Mouse (Mus musculus): ENCODE data around the gene Lhfpl2. TPM values are rescaled to one million over a fixed set of nuclear protein-coding genes. Genes with fewer than 3 reads are reported as not detected.

The Lhfpl2 gene
- polyA plus RNA-seq, 1 experiment from 2014 or later = 64.5 TPM

- H3K4me3 ChIP-seq (ENCODE audit: low read depth, low read length) = no peak overlapping the region
- no peak overlapping the region for H3K9ac ChIP-seq
- ATAC-seq (ENCODE audit: insufficient read depth) = no peak
- 79% methylated on average over 8 of the region's 8 CpGs for WGBS
- H3K27me3 ChIP-seq (ENCODE audit: insufficient read depth, low read length) = no peaks in the 10 kb centered on the region
- no peak overlapping the region for H3K27ac ChIP-seq (ENCODE audit: low read depth)
- TF ChIP-seq CTCF (IDR thresholded peaks at IDR 0.05; ENCODE audit: low read depth) = no peak
- H3K4me2 ChIP-seq = no peak overlapping the region
- no peaks in the 10 kb centered on the region for H3K9me3 ChIP-seq (ENCODE audit: low read depth, low read length)
- H3K36me3 ChIP-seq (ENCODE audit: insufficient read depth) = peaks cover 9% of the 10 kb centered on the region; the same call in 1 of the 2 replicates
- peaks cover 15% of the 10 kb centered on the region; the same call in 1 of the 2 replicates for H3K4me1 ChIP-seq (ENCODE audit: insufficient read depth)
- no peak for DNase-seq
Observed at GRCm38 (mm10) chr13:94106431-94106830, 48.8 kb downstream of the Lhfpl2 start.

DNA sequence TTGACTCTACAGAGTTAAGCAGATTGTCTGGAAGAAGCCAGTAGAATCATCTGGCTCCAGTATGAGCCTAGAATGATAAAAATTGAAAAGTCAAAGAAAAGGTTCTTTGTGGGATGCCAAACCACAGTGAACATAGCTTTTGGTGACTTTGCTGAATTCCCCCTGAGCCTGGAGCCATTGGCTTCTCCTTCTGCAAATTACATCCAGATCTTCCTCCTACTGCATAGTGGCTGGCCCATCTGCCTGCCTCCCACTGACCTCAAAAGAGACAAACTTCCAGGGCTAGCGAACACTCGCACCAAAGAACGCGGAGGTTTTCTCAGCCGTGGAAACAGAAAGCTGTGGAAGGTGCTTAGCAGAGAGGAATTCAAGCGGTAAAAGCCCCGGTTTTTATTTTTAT, 49.4 kb downstream of the Lhfpl2 start:
- DNase-seq (no peak), ATAC-seq (ENCODE audit: insufficient read depth) (no peak)
- no peak overlapping the region for H3K27ac ChIP-seq (ENCODE audit: low read depth)
- no peaks in the 10 kb centered on the region for H3K27me3 ChIP-seq (ENCODE audit: insufficient read depth, low read length)
- no peak overlapping the region for H3K4me3 ChIP-seq (ENCODE audit: low read depth, low read length)
- peaks cover 13% of the 10 kb centered on the region; the same call in 1 of the 2 replicates for H3K36me3 ChIP-seq (ENCODE audit: insufficient read depth)
- H3K9me3 ChIP-seq (ENCODE audit: low read depth, low read length) = no peaks in the 10 kb centered on the region
- no peak overlapping the region for H3K9ac ChIP-seq
- no peak overlapping the region for H3K4me2 ChIP-seq
- peaks cover 15% of the 10 kb centered on the region; the same call in 1 of the 2 replicates for H3K4me1 ChIP-seq (ENCODE audit: insufficient read depth)
- 85% methylated on average over 7 of the region's 7 CpGs for WGBS
- TF ChIP-seq CTCF (IDR thresholded peaks at IDR 0.05; ENCODE audit: low read depth) = no peak

GRCm38 (mm10) chr13:94110556-94110955, 53.0 kb downstream of the Lhfpl2 start:
- ATAC-seq (ENCODE audit: insufficient read depth) (no peak), DNase-seq (no peak)
- no peaks in the 10 kb centered on the region for H3K9me3 ChIP-seq (ENCODE audit: low read depth, low read length)
- no peak for TF ChIP-seq CTCF (IDR thresholded peaks at IDR 0.05; ENCODE audit: low read depth)
- H3K4me1 ChIP-seq (ENCODE audit: insufficient read depth) = no peaks in the 10 kb centered on the region
- no peak overlapping the region for H3K4me3 ChIP-seq (ENCODE audit: low read depth, low read length)
- H3K36me3 ChIP-seq (ENCODE audit: insufficient read depth) = peaks cover 13% of the 10 kb centered on the region; the same call in 1 of the 2 replicates
- no peak overlapping the region for H3K9ac ChIP-seq
- no peak overlapping the region for H3K4me2 ChIP-seq
- no peak overlapping the region for H3K27ac ChIP-seq (ENCODE audit: low read depth)
- H3K27me3 ChIP-seq (ENCODE audit: insufficient read depth, low read length) = no peaks in the 10 kb centered on the region
- 87% methylated on average over 8 of the region's 8 CpGs for WGBS

DNA sequence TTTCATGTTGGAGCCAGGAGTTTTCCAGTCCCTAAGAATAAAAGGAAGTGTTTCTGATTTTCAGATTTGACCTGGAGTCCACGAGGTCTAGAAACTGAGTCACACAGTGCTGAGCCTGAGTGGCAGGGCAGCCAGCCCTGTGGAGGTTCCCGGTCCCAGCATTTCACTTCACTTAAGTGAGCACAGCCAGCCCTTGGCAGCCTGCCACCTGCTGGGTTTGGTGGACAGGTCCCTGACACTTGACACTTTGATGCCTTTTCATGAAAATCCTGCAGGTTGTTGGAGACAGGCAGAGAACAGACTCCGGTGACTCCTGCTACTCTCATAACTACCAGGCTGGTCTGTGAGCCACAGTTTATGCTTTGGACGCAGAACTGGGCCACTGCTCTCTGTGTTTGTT, 57.9 kb downstream of the Lhfpl2 start:
- Histone ChIP-seq H3K36me3 (ENCODE audit: insufficient read depth) (peaks cover 16% of the 10 kb centered on the region; the same call in 1 of the 2 replicates), H3K4me3 (ENCODE audit: low read depth, low read length) (no peak overlapping the region), H3K27ac (ENCODE audit: low read depth) (no peak overlapping the region), H3K27me3 (ENCODE audit: insufficient read depth, low read length) (no peaks in the 10 kb centered on the region), H3K4me1 (ENCODE audit: insufficient read depth) (no peaks in the 10 kb centered on the region), H3K9ac (no peak overlapping the region), H3K9me3 (ENCODE audit: low read depth, low read length) (peaks cover 8% of the 10 kb centered on the region; the same call in 1 of the 2 replicates), H3K4me2 (no peak overlapping the region)
- TF ChIP-seq CTCF (IDR thresholded peaks at IDR 0.05; ENCODE audit: low read depth) = no peak
- 47% methylated on average over 4 of the region's 4 CpGs for WGBS
- DNase-seq = no peak
- ATAC-seq (ENCODE audit: insufficient read depth) = no peak

DNA sequence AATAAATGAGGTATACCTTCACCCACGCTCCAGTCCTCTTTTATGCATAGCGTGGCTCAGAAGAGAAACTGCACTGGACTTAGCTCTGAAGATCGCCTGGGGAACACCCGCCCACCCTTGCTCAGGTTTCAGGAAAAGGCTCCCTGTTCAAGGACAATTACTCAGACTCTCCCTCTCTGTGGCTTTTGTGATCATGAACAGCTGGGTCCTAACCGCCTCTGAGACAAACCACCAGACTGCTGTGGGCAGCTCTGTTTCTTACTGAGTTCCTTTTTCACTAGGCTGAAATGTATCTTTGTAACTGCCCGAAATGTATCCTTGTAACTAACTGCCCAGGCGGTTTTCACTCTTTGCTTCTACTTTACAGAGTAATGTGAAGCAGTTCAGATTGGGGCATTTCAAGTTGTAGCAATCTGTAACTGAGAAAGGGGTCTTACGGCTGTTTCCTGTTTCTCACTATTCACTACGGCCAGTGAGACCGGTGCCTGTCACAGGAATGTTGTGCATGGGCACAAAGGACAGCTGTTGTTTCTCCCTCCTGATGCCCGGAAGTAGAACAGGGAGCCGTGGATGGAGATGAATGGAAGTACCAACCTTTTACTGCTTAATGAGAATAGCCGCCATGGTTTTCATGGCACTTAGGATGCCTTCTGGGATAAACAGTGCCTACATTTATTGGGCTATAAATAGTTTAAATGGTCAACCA, 59.3 kb downstream of the Lhfpl2 start:
- ATAC-seq (ENCODE audit: insufficient read depth) = peak; percentile 39; the same call in 1 of the 2 replicates
- Histone ChIP-seq H3K27ac (ENCODE audit: low read depth) (peak overlapping the region; percentile 22; the same call in 1 of the 2 replicates), H3K9ac (no peak overlapping the region), H3K4me3 (ENCODE audit: low read depth, low read length) (no peak overlapping the region), H3K27me3 (ENCODE audit: insufficient read depth, low read length) (no peaks in the 10 kb centered on the region), H3K4me2 (no peak overlapping the region), H3K4me1 (ENCODE audit: insufficient read depth) (no peaks in the 10 kb centered on the region), H3K36me3 (ENCODE audit: insufficient read depth) (peaks cover 10% of the 10 kb centered on the region; the same call in 1 of the 2 replicates), H3K9me3 (ENCODE audit: low read depth, low read length) (peaks cover 8% of the 10 kb centered on the region; the same call in 1 of the 2 replicates)
- DNase-seq = no peak
- no peak for TF ChIP-seq CTCF (IDR thresholded peaks at IDR 0.05; ENCODE audit: low read depth)
- WGBS = 52% methylated on average over 13 of the region's 13 CpGs

DNA sequence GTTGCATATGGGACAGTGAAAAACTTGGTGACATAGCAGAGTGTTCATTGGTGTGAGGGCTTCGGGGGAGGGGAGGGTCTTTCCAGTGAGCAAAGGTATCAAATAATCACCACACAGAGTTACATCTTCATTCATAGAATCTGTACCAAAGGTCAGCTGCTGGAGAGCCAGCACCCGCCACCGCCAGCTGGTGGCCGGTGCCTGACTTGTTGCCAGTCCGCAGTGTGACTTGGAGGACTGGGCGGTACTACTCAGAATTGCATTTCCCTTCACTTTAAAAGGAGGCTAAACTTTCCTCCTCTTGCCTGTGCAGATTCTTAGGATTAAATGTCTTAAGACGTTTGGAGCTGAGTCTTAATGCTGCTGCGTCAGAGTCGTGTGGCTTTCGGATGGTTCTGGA, 59.9 kb downstream of the Lhfpl2 start:
- H3K9ac ChIP-seq = no peak overlapping the region
- 95% methylated on average over 10 of the region's 10 CpGs for WGBS
- DNase-seq (no peak), ATAC-seq (ENCODE audit: insufficient read depth) (no peak)
- H3K4me2 ChIP-seq = no peak overlapping the region
- TF ChIP-seq CTCF (IDR thresholded peaks at IDR 0.05; ENCODE audit: low read depth) = no peak
- no peaks in the 10 kb centered on the region for H3K4me1 ChIP-seq (ENCODE audit: insufficient read depth)
- no peaks in the 10 kb centered on the region for H3K27me3 ChIP-seq (ENCODE audit: insufficient read depth, low read length)
- H3K4me3 ChIP-seq (ENCODE audit: low read depth, low read length) = no peak overlapping the region
- no peak overlapping the region for H3K27ac ChIP-seq (ENCODE audit: low read depth)
- peaks cover 8% of the 10 kb centered on the region; the same call in 1 of the 2 replicates for H3K36me3 ChIP-seq (ENCODE audit: insufficient read depth)
- H3K9me3 ChIP-seq (ENCODE audit: low read depth, low read length) = peaks cover 8% of the 10 kb centered on the region; the same call in 1 of the 2 replicates

DNA sequence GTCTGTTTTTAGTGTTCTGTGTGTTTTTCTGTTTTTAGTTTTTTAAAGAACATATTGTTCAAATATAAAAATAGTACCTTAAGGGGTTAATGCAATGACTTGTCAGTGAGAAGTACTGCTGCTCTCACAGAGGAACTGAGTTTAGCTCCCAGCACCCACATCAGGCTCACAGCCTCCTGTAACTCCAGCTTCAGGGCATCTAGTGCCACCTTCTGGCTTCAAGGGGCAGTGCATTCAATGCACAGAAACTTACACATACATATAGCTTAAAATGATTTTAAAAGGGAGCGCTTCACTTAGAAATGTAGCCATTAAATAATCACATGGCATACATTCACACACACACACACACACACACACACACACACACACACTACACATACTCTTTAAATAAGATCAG, 60.5 kb downstream of the Lhfpl2 start:
- no peak for DNase-seq
- Histone ChIP-seq H3K9me3 (ENCODE audit: low read depth, low read length) (peaks cover 8% of the 10 kb centered on the region; the same call in 1 of the 2 replicates), H3K4me3 (ENCODE audit: low read depth, low read length) (no peak overlapping the region), H3K9ac (no peak overlapping the region), H3K27ac (ENCODE audit: low read depth) (no peak overlapping the region), H3K27me3 (ENCODE audit: insufficient read depth, low read length) (no peaks in the 10 kb centered on the region), H3K4me1 (ENCODE audit: insufficient read depth) (no peaks in the 10 kb centered on the region), H3K4me2 (no peak overlapping the region), H3K36me3 (ENCODE audit: insufficient read depth) (peaks cover 13% of the 10 kb centered on the region; the same call in 1 of the 2 replicates)
- WGBS = 92% methylated on average over 1 of the region's 1 CpGs
- peak; percentile 49 for TF ChIP-seq CTCF (IDR thresholded peaks at IDR 0.05; ENCODE audit: low read depth)
- no peak for ATAC-seq (ENCODE audit: insufficient read depth)

Data from lung, embryonic 14.5 days (tissue).